Mouse (Mus musculus): Measurements from ENCODE around the gene Gm4871. TPM values are rescaled to one million over a fixed set of nuclear protein-coding genes. Genes with fewer than 3 reads are reported as not detected.

Gene Gm4871
- polyA plus RNA-seq, 1 experiment = not detected

- TF ChIP-seq CTCF (IDR thresholded peaks at IDR 0.05; ENCODE audit: borderline replicate concordance, extremely low read depth, insufficient read depth, insufficient read length) (peak; percentile 16; the same call in 1 of the 2 replicates), POLR2A (IDR thresholded peaks at IDR 0.05; ENCODE audit: borderline replicate concordance, extremely low read depth, insufficient read depth, insufficient read length, poor library complexity, severe bottlenecking) (no peak)
- no peak for DNase-seq (ENCODE audit: low read depth)
These were observed 47.7 kb downstream of the Gm4871 start for GRCm38 (mm10) chr5:144984839-144985238.

- DNase-seq (ENCODE audit: low read depth) = no peak
- TF ChIP-seq CTCF (IDR thresholded peaks at IDR 0.05; ENCODE audit: borderline replicate concordance, extremely low read depth, insufficient read depth, insufficient read length) (peak; percentile 25; the same call in 1 of the 2 replicates), POLR2A (IDR thresholded peaks at IDR 0.05; ENCODE audit: borderline replicate concordance, extremely low read depth, insufficient read depth, insufficient read length, poor library complexity, severe bottlenecking) (no peak)
These were observed 49.3 kb downstream of the Gm4871 start for GRCm38 (mm10) chr5:144983227-144983626.

Other genes with a start within 250 kb of the Gm4871 start
- 50.6 and 65.4 TPM in 2 replicates for gene Smurf1, start 66.9 kb downstream of the Gm4871 start, polyA plus RNA-seq (2012; rRNA removed)
- gene 1700018F24Rik, start 10.2 kb upstream of the Gm4871 start, polyA plus RNA-seq (2012; rRNA removed) = not detected in 2 replicates
- gene Arpc1a, start 51.1 kb upstream of the Gm4871 start, polyA plus RNA-seq (2012; rRNA removed) = 260 and 261 TPM in 2 replicates
- not detected in 2 replicates for gene Kpna7, start 51.3 kb upstream of the Gm4871 start, polyA plus RNA-seq (2012; rRNA removed)
- gene Arpc1b, start 81.5 kb upstream of the Gm4871 start, polyA plus RNA-seq (2012; rRNA removed) = 57.3 and 67.2 TPM in 2 replicates
- 73.6 and 112 TPM in 2 replicates for gene Pdap1, start 107.5 kb upstream of the Gm4871 start, polyA plus RNA-seq (2012; rRNA removed)
- 121 and 148 TPM in 2 replicates for gene Bud31, start 107.6 kb upstream of the Gm4871 start, polyA plus RNA-seq (2012; rRNA removed)
- 20.3 and 21.3 TPM in 2 replicates for gene Ptcd1, start 134.4 kb upstream of the Gm4871 start, polyA plus RNA-seq (2012; rRNA removed)
- 72.9 and 96.7 TPM in 2 replicates for gene Cpsf4, start 134.5 kb upstream of the Gm4871 start, polyA plus RNA-seq (2012; rRNA removed)
- gene Atp5j2, start 159.3 kb upstream of the Gm4871 start, polyA plus RNA-seq (2012; rRNA removed) = 220 and 254 TPM in 2 replicates
- gene Zkscan14, start 169.1 kb upstream of the Gm4871 start, polyA plus RNA-seq (2012; rRNA removed) = 5.7 and 6.7 TPM in 2 replicates
- gene Zkscan5, start 171.8 kb upstream of the Gm4871 start, polyA plus RNA-seq (2012; rRNA removed) = 9.3 and 12.3 TPM in 2 replicates
- 20.9 and 21.4 TPM in 2 replicates for gene Zfp655, start 199.0 kb upstream of the Gm4871 start, polyA plus RNA-seq (2012; rRNA removed)
- gene Zscan25, start 247.7 kb upstream of the Gm4871 start, polyA plus RNA-seq (2012; rRNA removed) = 20.4 and 21.4 TPM in 2 replicates

Measured in brain, embryonic 14.5 days (tissue).